Mouse (Mus musculus) brain, embryonic 14.5 days (tissue): Measurements from ENCODE around the gene Clec14a.

Experiments used
- CTCF ChIP-seq: fragments of 200-500 bp; IDR thresholded peaks from 2 replicates; pipeline ENCODE4 v1.5.1; 2012; ENCODE audit warnings: inconsistent platforms, mild to moderate bottlenecking, moderate library complexity, borderline replicate concordance; ENCODE audit not compliant: insufficient read depth, insufficient read length; ENCODE audit errors: extremely low read depth
- POLR2A ChIP-seq: fragments of 200-500 bp; IDR thresholded peaks from 2 replicates; pipeline ENCODE4 v1.6.1; 2012; ENCODE audit warnings: mild to moderate bottlenecking, inconsistent platforms, borderline replicate concordance; ENCODE audit not compliant: poor library complexity, insufficient read depth, insufficient read length, severe bottlenecking; ENCODE audit errors: extremely low read depth

DNA sequence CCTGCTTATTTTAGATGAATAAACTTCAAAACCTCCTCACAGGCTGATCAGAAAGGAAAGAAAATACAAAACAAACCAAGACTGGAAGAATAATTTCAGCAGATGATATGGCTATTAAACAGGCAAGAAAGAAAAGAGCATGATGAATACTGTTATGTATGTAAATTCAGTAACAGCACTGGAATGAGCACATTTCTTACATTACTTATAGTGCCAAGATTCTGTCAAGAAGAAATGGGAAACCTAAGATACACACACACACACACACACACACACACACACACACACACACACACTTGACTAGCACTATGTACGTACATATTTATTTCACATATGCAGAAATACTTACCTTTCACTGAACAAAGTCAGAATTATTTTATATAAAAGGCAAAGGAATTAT is 17.2 kb downstream of the Clec14a start:
- TF ChIP-seq POLR2A, result no peak
- no peak for TF ChIP-seq CTCF
